Mouse (Mus musculus): Measurements from ENCODE around the gene Fzd7.

Fzd7 gene

DNA sequence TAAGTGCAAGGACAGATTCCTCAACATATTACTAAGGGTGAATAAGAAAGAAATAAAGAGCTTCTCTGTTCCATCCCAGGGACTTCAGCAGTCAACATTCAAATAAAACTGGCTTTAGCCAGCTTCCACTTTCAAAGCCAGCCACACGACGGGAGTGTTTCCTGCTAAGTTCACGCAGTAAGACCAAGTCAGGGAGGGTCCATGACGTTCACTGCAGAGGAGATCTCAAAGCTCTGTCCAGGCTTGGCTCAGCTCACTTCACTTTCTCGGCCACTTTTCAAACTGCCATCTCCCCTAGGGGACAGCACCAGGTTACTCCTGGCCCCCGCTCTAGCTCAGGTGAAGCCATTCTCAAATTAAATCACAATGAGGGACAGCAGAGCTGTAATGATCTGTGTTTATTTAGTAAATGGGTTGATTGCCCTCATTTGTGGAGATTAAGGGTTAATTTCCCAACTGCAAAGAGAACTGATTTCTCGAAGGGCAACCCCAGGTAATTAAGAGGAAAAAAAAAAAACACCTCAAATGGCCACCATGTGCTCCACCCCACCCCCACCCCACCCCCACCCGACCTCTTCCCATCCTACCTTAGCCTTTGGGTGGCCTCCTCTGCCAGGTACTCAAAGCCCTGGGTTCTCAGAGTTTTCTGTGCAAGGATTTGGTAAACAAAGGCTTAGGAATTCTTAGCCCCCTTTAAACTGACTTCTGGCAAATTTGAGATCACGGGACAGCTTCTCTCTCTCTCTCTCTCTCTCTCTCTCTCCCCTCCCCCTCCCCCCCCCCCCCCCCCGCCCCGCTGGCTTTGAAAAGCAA is 9.7 kb upstream of the Fzd7 start:
- DNase-seq (ENCODE audit: low spot score), result no peak

DNA sequence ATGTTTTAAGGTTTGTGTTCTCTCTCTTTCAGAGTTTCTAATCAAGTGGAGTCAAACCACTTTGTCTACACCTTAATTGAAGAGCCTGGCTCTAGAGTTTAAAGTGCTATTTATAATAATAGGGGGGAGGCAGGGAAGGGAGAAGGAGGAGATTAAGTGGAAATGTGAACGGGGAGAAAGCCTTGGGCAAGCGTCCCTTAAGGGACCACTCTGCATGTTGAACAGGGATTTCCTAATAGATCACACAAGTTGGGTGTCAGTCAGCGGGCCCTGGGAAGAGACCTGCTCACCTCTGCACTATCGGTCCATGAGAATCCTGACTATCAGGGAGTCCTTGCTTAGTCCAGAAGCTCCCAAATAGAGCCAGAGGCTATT is 9.1 kb upstream of the Fzd7 start:
- DNase-seq (ENCODE audit: low spot score), result no peak

DNA sequence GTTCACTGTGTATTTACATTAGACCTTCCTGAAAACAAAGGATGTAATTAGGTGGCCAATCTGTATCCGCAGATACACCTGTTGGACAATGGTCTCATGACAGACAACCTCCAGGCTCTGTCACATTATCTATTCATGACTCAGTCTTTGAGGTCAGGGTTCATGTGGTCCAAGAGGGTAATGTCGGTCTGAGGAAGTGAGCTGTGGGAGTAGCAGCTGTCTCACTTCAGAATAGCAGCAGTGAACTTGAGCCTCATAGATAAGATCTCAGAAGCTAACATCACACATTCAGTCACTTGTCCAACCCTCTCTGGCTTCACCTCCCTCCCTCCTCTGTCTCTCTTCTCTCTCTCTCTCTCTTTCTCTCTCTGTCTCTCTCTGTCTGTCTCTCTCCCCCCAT is 6.6 kb upstream of the Fzd7 start:
- DNase-seq (ENCODE audit: low spot score), result no peak

DNA sequence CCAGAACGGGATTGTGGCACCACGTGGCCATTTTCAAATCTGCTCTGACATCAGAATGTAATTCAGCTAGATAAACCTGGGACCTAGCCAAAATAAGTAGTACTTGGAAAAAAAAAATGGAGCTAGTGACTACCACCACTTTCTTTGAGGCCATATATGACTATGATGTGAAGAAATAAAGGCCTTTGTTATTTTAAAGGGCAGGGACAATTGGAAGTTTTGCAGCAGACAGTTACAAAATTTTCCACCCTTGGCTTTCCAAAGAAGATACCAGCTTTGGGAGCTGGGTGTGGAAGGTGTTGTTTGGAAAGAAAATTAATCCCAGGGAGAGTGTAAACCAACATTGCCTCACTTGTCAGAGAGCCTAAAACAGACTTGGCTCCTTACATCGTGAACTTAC is 3.3 kb upstream of the Fzd7 start:
- no peak for DNase-seq (ENCODE audit: low spot score)

DNA sequence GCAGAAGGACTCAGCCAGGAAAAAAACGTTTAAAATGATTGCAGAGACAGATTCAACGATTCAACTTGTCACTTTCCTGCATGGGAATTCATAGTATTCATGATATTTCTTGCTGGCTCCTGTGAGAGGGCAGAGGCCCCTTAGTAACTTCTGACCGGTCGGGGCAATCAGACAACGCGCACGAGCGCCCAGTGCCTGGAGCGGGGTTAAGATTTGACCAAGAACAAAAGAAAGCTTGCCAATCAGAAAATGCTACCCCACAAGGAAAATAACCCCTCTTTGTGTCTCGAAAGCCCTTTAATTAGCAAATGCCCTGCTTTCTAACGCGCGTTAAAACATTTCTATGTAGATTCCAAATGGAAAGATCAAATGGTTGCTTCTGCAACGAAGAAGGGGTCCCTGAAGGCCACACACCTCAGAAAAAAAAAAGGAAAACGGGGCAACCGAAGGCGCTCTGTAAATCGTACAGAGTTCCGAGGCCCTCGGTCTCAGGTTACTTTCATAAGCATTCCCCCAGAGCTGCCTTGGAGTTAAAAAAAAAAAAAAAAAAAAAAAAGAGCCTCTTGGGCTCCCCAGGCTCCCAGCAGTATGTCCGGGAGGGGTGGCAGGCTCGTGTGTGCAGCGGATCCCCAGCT is 1.3 kb upstream of the Fzd7 start:
- DNase-seq (ENCODE audit: low spot score), result no peak

DNA sequence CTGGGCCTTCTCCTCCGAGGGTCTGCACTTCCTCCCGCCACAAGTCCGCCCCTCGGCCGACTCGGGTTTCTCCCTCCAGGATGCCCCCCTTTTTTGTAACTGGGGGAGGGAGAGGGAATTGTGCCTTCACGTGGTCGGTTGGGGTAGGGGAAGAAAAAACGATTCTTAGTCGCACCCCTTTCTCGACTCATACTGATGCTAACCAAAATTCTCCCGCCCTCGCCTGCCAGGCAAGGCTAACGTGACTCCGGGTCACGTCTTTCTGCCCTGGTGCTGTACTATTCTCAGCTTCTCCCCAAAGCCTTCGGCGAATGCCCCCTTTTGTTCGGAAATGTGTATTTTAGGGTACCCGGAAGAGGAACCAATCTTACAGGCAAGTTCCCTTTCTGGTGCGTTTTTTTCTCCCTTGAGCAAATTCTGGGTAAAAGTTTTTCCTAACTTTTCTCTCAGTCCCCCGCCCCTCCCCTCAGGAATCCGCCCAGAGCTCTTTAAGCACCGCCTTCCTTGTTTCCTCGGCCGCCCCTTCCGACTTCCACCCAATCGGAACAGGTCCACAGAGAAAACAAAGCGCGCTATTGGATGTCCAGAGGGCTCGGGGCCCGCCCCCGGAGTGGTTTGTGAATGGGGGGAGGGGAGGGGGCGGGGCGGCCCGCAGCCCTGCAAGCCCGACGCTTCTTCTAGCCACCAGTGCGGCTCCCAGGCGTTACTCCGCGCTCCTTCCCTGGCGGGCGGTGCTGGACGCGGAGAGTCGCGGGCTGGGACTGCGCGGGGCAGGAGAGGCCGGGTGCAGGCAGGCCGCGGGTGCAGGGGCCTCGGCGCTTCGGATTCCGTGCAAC is 550 bp upstream of the Fzd7 start:
- DNase-seq (ENCODE audit: low spot score), result peak; percentile 92

DNA sequence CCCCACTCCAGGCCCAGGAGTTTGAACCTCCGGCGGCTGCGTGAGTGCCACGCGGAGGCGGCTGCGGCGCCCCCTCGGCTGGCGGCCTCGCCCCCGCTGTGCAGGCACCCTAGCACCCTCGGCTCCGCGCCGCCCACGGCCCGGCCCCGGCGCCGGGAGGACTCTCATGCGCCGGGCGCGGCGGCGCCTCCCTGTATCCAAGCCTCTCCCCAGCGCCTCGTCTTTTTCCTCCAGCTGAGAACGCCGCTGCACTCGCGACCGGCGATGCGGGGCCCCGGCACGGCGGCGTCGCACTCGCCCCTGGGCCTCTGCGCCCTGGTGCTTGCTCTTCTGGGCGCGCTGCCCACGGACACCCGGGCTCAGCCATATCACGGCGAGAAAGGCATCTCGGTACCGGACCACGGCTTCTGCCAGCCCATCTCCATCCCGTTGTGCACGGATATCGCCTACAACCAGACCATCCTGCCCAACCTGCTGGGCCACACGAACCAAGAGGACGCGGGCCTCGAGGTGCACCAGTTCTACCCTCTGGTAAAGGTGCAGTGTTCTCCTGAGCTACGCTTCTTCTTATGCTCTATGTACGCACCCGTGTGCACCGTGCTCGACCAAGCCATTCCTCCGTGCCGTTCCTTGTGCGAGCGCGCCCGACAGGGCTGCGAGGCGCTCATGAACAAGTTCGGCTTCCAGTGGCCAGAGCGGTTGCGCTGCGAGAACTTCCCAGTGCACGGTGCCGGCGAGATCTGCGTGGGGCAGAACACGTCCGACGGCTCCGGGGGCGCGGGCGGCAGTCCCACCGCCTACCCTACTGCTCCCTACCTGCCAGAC is 684 bp downstream of the Fzd7 start:
- DNase-seq (ENCODE audit: low spot score), result peak; percentile 24

DNA sequence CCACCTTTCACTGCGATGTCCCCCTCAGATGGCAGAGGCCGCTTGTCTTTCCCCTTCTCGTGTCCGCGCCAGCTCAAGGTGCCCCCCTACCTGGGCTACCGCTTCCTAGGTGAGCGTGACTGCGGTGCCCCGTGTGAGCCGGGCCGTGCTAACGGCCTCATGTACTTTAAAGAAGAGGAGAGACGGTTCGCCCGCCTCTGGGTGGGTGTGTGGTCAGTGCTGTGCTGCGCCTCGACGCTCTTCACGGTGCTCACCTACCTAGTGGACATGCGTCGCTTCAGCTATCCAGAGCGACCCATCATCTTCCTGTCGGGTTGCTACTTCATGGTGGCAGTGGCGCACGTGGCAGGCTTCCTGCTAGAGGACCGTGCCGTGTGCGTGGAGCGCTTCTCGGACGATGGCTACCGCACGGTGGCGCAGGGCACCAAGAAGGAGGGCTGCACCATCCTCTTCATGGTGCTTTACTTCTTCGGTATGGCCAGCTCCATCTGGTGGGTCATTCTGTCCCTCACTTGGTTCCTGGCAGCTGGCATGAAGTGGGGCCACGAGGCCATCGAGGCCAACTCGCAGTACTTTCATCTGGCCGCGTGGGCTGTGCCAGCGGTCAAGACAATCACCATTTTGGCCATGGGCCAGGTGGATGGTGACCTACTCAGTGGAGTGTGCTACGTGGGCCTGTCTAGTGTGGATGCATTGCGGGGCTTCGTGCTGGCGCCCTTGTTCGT is 1.5 kb downstream of the Fzd7 start:
- peak; percentile 77 for DNase-seq (ENCODE audit: low spot score)

DNA sequence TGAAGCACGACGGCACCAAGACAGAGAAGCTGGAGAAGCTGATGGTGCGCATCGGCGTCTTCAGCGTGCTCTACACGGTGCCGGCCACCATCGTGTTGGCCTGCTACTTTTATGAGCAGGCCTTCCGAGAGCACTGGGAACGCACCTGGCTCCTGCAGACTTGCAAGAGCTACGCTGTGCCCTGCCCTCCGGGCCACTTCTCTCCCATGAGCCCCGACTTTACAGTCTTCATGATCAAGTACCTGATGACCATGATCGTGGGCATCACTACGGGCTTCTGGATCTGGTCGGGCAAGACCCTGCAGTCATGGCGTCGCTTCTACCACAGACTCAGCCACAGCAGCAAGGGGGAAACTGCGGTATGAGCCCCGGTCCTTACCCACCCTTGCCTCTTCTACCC is 2.1 kb downstream of the Fzd7 start:
- DNase-seq (ENCODE audit: low spot score), result no peak

DNA sequence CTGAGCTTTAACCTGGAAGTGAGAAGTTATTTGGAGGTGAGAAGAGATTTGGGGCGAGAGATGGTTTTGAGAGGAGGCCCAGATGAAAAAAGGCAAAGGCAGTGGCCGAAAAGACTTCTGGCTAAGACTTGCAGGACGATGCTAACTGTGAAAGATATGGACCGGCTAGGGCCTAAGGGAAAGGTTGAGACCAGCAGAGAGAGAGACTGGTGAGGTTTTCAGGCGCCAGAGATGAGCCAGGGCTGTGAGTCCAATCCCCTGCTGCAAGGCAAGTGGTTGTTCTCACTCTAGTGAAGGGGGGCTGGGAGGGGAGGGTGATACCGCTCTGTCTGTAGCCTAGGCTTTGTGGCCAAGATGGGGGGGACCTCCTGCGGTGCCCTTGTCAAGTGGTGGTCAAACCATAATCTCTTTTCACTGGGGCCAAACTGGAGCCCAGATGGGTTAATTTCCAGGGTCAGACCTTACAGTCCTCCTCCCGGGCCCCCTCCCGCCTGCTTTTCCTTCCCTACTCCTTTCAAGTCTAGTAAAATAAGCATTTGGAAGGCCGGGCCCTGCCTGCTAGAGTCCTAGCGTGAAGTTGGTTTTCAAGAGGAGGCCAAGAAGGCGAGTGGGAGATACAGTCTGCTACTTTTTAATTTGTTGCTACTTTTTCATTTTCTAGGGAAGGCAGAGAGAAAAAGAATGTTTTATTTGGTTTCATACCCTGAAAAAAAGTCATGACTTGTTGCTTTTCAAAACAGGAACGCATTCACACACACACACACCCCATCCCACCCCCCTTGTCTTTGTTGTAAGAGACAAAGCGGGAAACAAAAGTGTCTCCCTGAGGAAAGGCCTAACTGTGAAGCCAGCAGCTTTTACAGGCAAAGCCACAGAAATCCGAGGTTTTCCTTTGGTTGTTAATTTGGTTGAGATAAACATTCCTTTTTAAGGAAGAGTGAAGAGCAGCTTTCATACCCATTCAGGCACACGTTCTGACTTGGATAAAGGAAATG is 2.9 kb downstream of the Fzd7 start:
- DNase-seq (ENCODE audit: low spot score), result no peak

DNA sequence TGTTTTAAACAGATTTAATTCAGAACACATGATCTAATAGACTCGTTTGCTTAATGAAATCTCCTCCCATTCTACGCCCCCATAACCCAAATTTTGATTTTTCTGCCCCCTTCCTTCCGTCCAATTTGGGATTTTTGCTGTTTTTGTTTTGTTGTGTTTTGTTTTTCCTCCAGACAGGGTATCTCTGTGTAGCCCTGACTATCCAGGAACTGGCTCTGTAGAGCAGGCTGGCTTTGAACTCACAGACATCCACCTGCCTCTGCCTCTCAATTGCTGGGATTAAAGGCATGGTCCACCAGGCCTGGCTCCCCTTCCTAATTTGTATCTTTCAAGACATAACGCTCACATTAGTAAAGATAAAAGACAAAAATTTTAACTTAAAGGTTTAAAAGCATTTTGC is 3.6 kb downstream of the Fzd7 start:
- DNase-seq (ENCODE audit: low spot score), result no peak

DNA sequence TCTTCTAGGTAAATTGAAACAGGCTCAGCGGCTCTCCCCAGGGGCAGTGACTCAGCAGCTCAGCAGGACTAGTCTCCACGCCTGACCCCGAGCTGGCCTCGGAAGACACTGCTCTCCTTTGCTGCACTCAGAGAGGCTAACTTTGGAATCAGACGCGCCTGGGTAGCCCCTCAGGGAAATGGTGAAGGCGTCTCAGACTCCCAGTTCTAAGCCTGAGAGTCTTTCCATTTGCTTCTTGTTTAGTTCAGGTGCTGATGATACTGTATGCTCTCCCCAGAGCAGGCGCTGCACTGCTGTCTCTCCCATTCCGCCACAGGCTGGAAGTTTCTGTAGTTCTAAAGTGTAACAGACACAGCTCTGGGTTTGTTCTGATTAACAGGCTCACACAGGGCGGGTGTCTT is 5.4 kb downstream of the Fzd7 start:
- no peak for DNase-seq (ENCODE audit: low spot score)

DNA sequence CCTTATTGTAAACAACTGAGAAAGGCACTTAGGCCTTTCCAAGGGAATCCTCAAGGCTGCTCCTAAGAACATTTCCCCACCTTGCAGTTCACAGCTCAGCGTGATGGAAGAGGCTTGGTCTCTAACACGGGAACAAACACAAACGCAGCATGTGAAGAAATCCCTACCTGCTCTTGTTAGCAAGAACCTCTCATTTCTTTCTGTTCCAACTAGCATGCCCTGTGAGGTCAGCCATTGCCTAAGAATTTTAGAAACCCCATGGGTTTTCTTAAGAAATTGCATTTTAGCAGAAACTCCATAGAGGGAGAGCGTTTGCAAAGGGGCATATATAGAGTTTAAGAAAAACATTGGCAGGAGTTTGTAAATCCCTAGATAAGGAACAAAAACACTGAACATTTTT is 6.3 kb downstream of the Fzd7 start:
- no peak for DNase-seq (ENCODE audit: low spot score)

DNA sequence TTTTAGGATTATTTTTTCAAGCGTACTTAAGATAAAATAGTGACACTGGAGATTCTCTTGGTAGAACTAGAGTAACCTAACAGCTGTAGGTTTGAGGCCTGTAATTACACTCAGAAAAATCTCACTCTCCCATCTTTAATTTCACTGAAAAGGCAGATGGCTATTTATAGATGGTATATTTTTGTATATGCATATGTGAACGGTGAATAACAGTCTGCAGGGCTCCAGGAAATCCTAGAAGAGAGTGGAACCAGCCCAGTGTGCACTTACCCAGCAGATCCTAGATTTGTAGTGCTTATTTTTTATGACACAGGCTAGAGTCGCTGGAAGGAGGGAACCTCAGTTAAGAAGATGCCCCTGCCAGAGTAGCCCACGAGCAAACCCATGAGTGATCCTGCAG is 6.8 kb downstream of the Fzd7 start:
- DNase-seq (ENCODE audit: low spot score), result no peak

DNA sequence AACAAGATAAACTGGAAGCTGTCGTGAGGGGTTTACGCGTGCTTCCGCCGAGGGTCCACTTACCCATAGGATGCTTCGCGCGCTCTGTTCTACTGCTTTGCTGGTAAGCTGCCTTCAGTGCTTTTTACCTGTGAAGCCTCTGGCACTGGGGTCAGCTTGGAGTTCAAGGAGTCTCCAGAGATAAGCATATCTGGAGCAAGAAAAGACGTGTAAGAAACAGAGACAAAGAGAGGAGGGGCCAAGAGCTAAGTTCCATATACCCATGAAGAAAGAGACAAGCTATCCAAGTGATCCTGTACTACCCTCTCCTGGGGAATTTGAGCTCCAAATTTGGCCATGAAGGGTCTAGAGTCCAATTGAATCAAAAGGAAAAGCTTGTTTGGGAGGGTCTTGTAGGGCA is 9.3 kb downstream of the Fzd7 start:
- no peak for DNase-seq (ENCODE audit: low spot score)

DNA sequence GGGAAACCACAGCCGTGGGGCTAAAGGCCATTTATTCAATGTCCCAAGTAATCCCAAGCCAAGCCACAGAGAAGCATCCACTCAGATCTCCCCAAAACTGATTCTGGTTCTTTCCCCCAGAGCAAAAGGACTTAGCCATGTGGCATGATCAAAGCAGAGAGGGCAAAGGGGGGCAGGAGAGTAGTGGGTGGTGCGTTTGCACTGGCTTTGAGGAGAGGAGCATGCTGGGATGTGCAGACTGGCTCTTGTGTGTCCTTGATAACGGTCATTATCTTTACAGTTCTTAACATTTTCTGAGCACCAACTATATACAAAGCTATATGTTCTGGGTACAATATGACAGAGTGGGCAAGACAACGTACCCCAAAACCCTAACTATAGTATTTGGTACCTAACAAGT is 10.2 kb downstream of the Fzd7 start:
- DNase-seq (ENCODE audit: low spot score), result no peak

DNA sequence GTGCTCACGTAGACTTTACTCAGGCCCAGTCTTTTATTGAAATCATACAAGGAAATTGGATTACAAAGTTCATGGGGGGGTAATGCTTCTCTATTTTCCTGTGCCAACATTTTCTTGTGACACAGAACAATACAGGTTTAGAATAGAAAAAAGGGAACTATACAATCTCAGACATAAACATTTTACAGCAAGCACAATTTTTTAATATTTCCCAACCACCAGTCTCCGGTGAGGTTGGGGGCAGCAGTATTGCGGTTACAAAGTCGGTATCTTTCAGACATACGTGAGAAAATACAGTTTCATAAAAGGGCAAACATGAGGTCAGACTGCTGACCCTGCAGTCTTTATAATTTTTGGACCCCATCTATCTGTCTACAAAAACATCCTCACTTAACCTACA is 13.7 kb downstream of the Fzd7 start:
- DNase-seq (ENCODE audit: low spot score), result no peak

DNA sequence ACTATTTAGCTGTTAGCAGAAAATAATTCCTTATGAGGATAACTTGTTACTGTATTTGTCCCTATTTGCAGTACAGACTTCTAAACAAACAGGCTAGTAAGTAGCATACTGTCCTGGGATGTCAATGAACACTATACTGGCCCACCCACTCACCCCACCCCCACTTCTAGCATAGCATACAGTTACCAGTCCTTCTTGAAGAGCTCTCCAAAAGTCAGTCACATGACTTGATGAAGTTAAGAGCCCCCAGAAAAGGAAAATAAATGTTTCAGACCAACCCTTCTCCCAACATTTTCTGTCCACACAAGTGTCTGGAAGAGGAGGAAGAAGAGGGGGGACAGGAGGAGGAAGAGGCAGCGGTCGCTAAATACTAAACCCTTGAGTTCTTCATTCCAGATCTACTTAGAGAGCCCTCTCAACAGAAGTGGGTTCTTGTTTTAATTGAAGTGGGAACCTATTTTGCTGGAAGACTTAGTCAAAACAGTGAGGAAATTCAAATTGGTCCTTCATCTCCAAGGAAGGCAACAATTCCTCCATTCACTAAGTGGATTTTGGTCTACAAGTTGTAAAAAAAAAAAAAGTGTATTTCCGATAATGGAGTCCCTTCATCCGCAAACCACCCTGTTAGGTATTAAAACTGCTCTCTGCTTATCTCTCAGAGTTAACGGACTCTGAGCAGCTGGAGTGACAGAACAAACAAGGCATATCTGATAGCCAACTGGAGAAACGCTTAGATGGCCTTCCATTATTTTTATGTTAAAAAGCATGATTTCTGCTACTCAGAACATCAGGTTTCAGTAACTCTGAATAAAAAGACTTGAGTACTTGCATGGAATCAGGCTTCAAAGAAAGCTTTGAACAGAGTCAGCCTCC is 15.8 kb downstream of the Fzd7 start:
- DNase-seq (ENCODE audit: low spot score), result no peak

DNA sequence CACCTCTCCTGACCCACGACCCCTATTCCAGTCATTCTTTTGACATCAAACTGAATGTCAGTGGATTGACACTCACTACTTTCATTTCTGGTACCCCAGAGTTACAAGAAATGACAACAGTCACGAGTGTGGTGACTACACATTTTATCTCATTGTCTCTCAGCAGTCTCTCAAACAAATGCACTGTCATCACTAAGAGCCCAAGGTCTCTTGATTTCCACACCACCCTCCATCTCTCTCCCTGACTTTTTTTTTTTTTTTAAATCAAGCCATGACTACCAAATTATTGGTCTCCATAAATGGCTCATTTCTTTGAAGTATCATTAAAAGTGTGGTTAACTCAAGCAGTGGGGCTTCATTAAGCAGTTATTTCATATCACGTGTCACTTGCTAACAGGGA is 17.1 kb downstream of the Fzd7 start:
- DNase-seq (ENCODE audit: low spot score), result no peak

All from layer of hippocampus, adult 11-12 months (tissue).